Mouse (Mus musculus) hindbrain, embryonic 16.5 days (tissue): ENCODE results near the gene Atrn. TPM values are rescaled to one million over a fixed set of nuclear protein-coding genes. Genes with fewer than 3 reads are reported as not detected.

Experiments
- ATAC-seq: fragments of 200-750 bp; cut with Nextera tagmentation; 2 replicates; pipeline ENCODE4 v1.8.0; 2017; ENCODE audit warnings: moderate TSS enrichment, moderate library complexity
- H3K27ac ChIP-seq: fragments of 300-500 bp; sonication (generic); 2 replicates; pipeline ENCODE4 v1.5.1; 2014; ENCODE audit warnings: low read depth, mild to moderate bottlenecking, control low read depth, low read length, moderate library complexity
- H3K27me3 ChIP-seq: fragments of 300-500 bp; sonication (generic); replicated peaks from 2 replicates; pipeline ENCODE4 v1.6.1; 2014; ENCODE audit warnings: low read length; ENCODE audit not compliant: control insufficient read depth, insufficient read depth
- H3K36me3 ChIP-seq: fragments of 300-500 bp; sonication (generic); 2 replicates; pipeline ENCODE4 v1.6.1; 2014; ENCODE audit warnings: mild to moderate bottlenecking, low read length, moderate library complexity, mixed read lengths; ENCODE audit not compliant: control insufficient read depth, insufficient read depth
- H3K4me1 ChIP-seq: fragments of 300-500 bp; sonication (generic); 2 replicates; pipeline ENCODE4 v1.6.1; 2014; ENCODE audit warnings: low read depth, low read length; ENCODE audit not compliant: control insufficient read depth, insufficient read depth
- H3K4me2 ChIP-seq: fragments of 300-500 bp; sonication (generic); 2 replicates; pipeline ENCODE4 v1.6.1; 2014; ENCODE audit warnings: mild to moderate bottlenecking, low read length, control low read depth, moderate library complexity
- H3K4me3 ChIP-seq: fragments of 300-500 bp; sonication (generic); 2 replicates; pipeline ENCODE4 v1.5.1; 2014; ENCODE audit warnings: mild to moderate bottlenecking, low read length, control low read depth, moderate library complexity
- H3K9ac ChIP-seq: fragments of 300-500 bp; sonication (generic); 2 replicates; pipeline ENCODE4 v1.6.1; 2014; ENCODE audit warnings: low read depth, mild to moderate bottlenecking, control low read depth, low read length, moderate library complexity
- H3K9me3 ChIP-seq: fragments of 300-500 bp; sonication (generic); 2 replicates; pipeline ENCODE4 v1.6.1; 2014; ENCODE audit warnings: mild to moderate bottlenecking, low read length, moderate library complexity; ENCODE audit not compliant: control insufficient read depth
- WGBS: fragments of 180-500 bp; shearing (Covaris S2); extraction: QIAGEN DNeasy Blood & Tissue Kit; methylation state at CpG from one replicate; pipeline ENCODE4 v1.1.7; 2014; 5-methylcytosine and 5-hydroxymethylcytosine counted together
- polyA plus RNA-seq: library from polyadenylated mRNA; unstranded; fragments of >200 nt; fragmentation: Nextera tagmentation; extraction: Ambion mirVana; gene quantifications from 2 replicates; pipeline ENCODE4 v1.2.1, GENCODE M21; 2015

The Atrn gene
- polyA plus RNA-seq, 1 experiment from 2014 or later: 12.0 TPM

DNA sequence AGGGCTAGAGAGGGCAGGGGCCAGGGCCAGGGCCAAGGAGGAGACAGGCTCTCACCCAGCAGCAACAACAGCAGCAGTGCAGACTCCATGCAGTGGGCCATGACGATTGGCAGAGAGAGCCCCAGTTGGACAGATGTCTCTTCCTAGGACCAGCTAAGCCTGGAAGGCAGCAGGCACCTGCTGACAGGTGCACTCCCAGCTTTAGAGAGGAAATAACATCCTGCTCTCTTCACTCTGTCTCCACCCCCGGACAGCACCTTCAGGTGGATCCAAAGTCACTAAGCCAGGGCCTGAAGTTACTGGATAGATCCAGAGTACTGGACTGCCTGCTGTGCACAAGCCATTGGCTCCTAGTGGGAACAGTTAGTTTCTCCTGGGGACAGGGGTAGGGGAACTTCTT, 136.7 kb downstream of the Atrn start, which contains the start of gene Gfra4:
Gfra4 (minus strand) TSS at position 101 of the 400 bp plus-strand sequence.
- WGBS: 67% methylated on average over 2 of the region's 2 CpGs
- peak within 1 kb of the TSS; percentile 64 for H3K4me3 ChIP-seq
- H3K27ac ChIP-seq: no peak within 1 kb of the TSS; the same call in 1 of the 2 replicates
- peak within 1 kb of the TSS; percentile 70 for H3K4me2 ChIP-seq
- no peaks in the 10 kb centered on the region for H3K9me3 ChIP-seq
- ATAC-seq: no peak
- H3K27me3 ChIP-seq: peaks cover 8% of the 10 kb centered on the region; the same call in 1 of the 2 replicates
- H3K36me3 ChIP-seq: no peaks in the 10 kb centered on the region
- peaks cover 11% of the 10 kb centered on the region for H3K4me1 ChIP-seq
- peak within 1 kb of the TSS; percentile 79; the same call in 1 of the 2 replicates for H3K9ac ChIP-seq

DNA sequence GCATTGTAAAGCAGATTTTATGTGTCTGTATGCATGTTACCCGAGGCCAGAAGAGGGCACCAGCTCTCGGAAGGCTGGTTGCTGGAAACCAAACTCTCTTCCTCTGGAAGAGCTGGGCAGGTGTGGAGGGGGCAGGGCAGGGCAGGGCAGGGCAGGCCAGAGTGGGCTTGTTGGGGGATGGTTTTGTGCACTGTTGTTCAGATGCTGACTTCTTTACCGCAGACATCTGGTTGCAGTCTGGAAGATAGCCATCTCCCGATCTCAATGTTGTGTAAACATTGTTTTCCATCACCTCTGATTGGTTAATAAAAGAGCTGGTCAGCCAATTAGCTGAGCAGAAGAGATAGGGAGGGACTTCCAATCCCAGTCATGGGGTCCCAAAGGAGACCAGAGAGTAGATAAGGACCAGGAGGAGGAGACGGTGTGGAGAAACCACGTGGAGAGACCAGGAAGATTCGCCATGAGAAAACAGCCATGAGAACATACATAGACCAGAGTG, 138.1 kb downstream of the Atrn start:
- WGBS: 13% methylated on average over 7 of the region's 7 CpGs
- H3K9ac ChIP-seq: no peak overlapping the region
- ATAC-seq: no peak
- peak overlapping the region; percentile 36; the same call in 1 of the 2 replicates for H3K4me2 ChIP-seq
- peaks cover 11% of the 10 kb centered on the region for H3K4me1 ChIP-seq
- H3K27ac ChIP-seq: no peak overlapping the region
- no peaks in the 10 kb centered on the region for H3K9me3 ChIP-seq
- no peaks in the 10 kb centered on the region for H3K36me3 ChIP-seq
- peaks cover 8% of the 10 kb centered on the region; the same call in 1 of the 2 replicates for H3K27me3 ChIP-seq
- no peak overlapping the region for H3K4me3 ChIP-seq

DNA sequence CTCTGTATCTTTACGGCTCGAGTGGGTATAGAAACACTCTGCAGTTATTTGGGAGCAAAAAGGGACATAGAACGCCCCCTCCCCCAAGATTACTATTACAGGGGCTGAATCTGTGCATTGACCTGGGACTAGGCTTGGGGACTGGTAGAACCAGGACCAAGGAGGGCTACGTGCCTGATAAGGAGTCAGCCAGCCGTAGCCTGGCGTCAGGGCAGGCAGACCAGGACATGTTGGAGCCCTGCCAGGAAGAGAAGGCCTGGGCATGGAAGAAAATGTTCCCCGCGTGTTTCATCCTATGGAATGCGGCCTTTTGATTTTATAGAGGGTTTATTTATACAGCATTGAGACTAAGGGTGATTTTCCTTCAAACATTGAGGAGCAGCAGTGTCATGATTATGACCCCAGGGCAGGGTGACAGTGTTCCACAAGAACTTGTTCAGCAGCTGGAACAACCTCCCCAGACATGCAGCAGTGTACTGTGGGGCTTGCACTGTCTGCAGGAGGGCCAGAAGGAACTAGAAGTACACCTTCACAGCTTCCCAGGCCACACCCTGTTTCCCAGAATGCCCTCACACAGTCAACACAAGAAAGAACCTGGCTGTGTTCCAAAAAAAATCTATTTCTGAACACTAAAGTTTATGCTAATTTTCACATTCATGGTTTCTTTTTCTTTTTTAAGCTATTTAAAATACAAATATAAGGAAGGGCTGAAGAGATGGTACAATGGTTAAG, 138.9 kb downstream of the Atrn start:
- 69% methylated on average over 9 of the region's 9 CpGs for WGBS
- Histone ChIP-seq H3K4me3 (no peak overlapping the region), H3K9me3 (no peaks in the 10 kb centered on the region), H3K9ac (no peak overlapping the region), H3K4me1 (peaks cover 7% of the 10 kb centered on the region), H3K36me3 (no peaks in the 10 kb centered on the region), H3K4me2 (no peak overlapping the region), H3K27ac (no peak overlapping the region), H3K27me3 (peaks cover 8% of the 10 kb centered on the region; the same call in 1 of the 2 replicates)
- ATAC-seq: no peak

DNA sequence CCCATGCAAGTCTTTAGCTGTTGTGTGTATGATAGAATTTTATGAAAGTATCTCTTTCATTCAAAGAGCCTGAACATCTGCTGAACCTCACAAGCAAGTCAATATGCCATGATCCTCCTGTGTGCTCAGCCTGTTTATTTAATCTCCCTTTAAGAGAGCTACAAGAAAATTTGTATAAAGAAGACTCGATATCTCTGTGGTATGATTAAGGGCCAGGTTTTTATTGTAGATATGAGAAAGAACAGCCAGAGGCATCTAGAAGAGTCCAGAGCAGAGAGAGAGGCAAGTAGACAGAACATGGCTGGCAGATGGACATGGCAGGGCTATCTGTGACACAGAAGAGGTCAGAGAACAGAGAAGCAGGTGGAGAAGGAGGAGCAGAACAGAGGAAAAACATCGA, 139.7 kb downstream of the Atrn start:
- peaks cover 8% of the 10 kb centered on the region; the same call in 1 of the 2 replicates for H3K27me3 ChIP-seq
- H3K27ac ChIP-seq: no peak overlapping the region
- H3K9ac ChIP-seq: no peak overlapping the region
- no peak overlapping the region for H3K4me3 ChIP-seq
- no peaks in the 10 kb centered on the region for H3K9me3 ChIP-seq
- no peak for ATAC-seq
- WGBS: 83% methylated on average over 2 of the region's 2 CpGs
- H3K4me1 ChIP-seq: no peaks in the 10 kb centered on the region
- H3K36me3 ChIP-seq: no peaks in the 10 kb centered on the region
- no peak overlapping the region for H3K4me2 ChIP-seq

DNA sequence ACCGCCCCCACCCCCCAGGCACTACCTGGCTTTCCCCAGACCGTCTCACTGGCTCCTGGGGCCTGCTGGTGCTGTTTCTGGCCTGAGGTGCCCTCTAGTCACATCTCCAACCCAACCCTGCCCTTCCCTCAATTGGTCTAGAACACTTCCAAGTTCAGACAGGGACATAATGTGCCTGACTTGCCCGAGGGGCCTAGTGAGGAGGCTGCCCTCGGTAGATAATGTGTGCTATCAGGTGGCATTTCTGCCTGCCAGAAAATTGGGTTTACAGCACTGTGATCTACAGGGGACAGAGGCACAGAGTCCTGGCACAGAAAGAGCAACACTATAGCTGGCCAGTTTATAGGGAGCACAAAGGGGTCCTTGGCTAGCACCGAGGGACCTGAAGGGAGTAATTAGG, 145.7 kb downstream of the Atrn start:
- 80% methylated on average over 5 of the region's 5 CpGs for WGBS
- H3K36me3 ChIP-seq: no peaks in the 10 kb centered on the region
- no peak overlapping the region for H3K27ac ChIP-seq
- no peak overlapping the region for H3K4me3 ChIP-seq
- no peak overlapping the region for H3K4me2 ChIP-seq
- peaks cover 40% of the 10 kb centered on the region for H3K27me3 ChIP-seq
- no peaks in the 10 kb centered on the region for H3K9me3 ChIP-seq
- ATAC-seq: no peak
- H3K9ac ChIP-seq: no peak overlapping the region
- H3K4me1 ChIP-seq: peaks cover 15% of the 10 kb centered on the region

DNA sequence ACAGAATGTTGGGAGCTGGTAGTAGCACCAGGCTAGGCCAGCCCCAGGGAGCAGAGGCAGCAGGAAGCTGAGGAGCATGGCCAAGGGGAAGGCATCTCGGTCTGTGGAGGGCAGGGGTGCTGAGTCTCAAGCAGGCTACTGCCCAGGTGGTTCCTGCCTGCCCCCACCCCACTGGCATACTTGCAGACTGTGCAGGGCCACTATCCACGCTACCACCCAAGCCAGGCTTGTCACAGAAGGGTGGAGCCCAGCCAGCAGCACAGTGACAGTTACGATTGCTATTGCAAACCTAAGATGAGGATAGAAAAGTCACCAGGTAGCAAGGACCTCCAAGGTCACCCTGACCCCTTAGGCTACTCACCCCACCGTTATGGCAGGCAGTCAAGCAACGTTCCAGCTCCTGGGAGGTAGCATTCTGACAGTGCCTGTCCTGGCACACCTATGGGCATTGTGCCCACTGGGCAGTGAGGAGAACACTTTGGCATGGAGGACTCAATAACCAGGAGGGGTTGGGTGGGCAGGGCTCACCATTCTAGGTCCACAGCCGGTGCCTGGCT, 146.6 kb downstream of the Atrn start:
- peaks cover 15% of the 10 kb centered on the region for H3K4me1 ChIP-seq
- H3K9ac ChIP-seq: no peak overlapping the region
- no peaks in the 10 kb centered on the region for H3K36me3 ChIP-seq
- peaks cover 40% of the 10 kb centered on the region for H3K27me3 ChIP-seq
- no peaks in the 10 kb centered on the region for H3K9me3 ChIP-seq
- H3K27ac ChIP-seq: no peak overlapping the region
- no peak overlapping the region for H3K4me2 ChIP-seq
- WGBS: 68% methylated on average over 6 of the region's 6 CpGs
- ATAC-seq: no peak
- no peak overlapping the region for H3K4me3 ChIP-seq

DNA sequence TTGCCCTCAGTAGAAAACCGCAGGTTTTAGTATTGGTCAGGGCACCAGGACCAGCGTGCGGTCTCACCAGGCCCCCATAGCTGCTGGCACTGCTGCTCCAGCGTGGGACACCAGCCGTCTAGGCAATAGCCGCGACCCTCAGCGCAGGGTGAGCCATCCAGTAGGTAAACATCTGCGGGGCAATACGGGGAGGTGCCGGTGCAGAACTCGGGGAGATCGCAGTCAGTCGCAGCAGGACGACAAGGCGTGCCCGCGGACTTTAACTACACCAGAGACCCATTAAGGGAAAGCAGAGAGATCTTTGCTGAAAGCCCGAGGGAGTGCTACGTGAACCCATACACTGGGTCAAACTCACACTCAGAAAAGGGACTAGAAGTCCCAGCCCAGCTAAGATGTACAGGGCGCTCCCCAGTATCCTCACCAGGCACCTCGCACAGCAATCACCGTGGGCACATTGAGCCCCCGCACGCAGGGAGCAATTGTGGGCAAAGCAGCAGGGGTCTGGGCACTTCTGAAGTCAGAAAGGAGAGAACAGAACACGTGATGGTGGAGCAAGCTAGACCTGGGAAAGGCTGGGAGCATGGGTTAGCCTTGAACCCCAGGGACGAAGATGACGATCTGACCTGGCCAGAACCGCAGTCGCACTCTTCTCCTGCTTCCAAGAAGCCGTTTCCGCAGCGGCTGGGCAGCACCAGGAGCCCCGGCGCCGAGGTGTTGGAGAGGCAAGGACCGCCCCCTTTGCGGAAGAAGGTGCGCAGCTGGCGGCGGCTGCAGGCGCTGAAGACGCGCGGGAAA, 147.8 kb downstream of the Atrn start:
- peak overlapping the region; percentile 56 for H3K4me2 ChIP-seq
- WGBS: 2% methylated on average over 45 of the region's 45 CpGs
- H3K4me3 ChIP-seq: peak overlapping the region; percentile 33
- H3K4me1 ChIP-seq: peaks cover 15% of the 10 kb centered on the region
- no peaks in the 10 kb centered on the region for H3K9me3 ChIP-seq
- no peak overlapping the region for H3K27ac ChIP-seq
- H3K27me3 ChIP-seq: peaks cover 40% of the 10 kb centered on the region
- H3K36me3 ChIP-seq: no peaks in the 10 kb centered on the region
- H3K9ac ChIP-seq: peak overlapping the region; percentile 28; the same call in 1 of the 2 replicates
- peak; percentile 37 for ATAC-seq

DNA sequence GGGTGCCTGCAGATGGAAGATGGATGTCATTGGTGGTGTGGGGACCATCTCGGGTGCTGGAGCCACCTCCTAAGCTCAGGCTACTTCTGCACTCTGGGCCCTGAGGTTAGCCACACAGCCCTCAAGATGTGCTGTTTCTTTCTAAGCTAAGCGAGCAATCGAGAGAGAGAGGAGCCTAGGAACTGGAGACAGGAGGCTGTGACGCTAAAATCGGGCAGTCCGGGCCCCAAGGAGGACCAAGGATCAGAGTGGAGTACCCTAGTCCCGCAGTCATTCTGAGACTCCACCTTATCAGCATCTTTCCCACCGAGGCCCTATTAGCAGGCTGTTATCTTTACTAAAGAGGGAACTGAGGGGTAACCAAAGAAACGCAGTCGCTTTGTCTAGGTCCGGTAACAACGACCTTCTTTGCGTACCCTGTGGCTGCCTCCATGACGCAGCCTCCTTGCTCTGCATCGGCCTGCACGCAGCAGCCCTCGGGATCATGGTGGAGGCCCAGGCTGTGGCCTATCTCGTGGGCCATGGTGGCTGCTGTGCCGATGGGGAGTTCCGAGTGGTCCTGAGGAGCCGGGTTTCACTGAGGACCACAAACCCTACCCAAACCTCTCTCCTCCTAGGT, 148.5 kb downstream of the Atrn start:
- 0 out of 2 replicates have a peak, but pooled peaks have one; percentile 12 for ATAC-seq
- Histone ChIP-seq H3K27me3 (peaks cover 40% of the 10 kb centered on the region), H3K36me3 (no peaks in the 10 kb centered on the region), H3K9me3 (no peaks in the 10 kb centered on the region), H3K4me3 (peak overlapping the region; percentile 33), H3K4me1 (peaks cover 15% of the 10 kb centered on the region), H3K4me2 (peak overlapping the region; percentile 56), H3K27ac (no peak overlapping the region), H3K9ac (peak overlapping the region; percentile 28; the same call in 1 of the 2 replicates)
- 2% methylated on average over 21 of the region's 21 CpGs for WGBS
